In the genomic region with DNA sequence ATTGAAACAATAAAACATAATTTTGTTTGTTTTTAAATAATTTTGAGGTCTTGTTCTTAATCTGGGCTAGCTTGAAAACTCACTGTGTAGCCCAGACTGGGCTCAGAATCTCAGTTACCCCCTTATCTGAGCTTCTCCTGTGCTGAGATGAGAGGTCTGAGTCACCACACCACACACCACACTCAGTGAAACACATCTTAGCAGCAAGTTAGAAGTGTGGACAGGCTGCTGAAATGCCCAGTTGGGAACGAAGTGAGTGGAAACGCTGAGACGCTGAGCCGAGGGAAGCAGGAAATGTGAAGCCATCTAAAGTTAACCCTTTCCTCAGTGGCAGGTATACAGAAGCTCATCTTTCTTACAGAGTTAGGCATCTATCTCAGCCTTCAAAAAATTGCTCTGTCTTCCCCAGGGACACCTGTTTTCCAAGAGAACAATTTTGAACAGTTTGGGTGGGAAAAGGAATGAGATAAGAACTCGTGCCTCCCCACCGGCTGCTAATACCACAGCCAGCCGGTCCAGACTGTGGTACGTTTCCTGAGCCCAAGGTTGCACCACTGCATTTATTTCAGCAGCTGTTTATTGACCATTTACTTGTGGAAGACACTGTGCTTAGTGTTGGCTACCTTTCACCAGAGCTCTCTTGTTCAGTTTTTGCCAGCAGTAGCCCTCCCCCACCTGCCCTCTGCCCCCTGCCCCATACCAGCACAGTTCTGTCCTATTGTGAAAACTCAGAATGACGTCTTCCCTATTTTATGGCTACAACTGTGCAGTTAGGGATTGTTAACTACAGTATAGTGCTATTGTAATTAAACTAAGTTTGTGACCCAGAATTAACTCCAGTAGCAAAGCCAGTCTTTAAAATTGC, we compare ENCODE assay signal across 13 mouse cellular contexts. TPM values are rescaled to one million over a fixed set of nuclear protein-coding genes. Genes with fewer than 3 reads are reported as not detected.
DNase-seq lines count a peak whose midpoint lies in the region; ATAC-seq and TF ChIP-seq lines count a peak whose summit lies in the region.
"Had no signal": no experiment of that assay in that cellular context is flagged by ENCODE, and none has a peak within 500 bp of the region (broad histone marks: within the 10 kb centered on the region; RNA-seq: fewer than 3 reads in every experiment).

No protein-coding gene starts in this region.

- H3K4me3 ChIP-seq in midbrain, embryonic 11.5 days (ENCODE audit: low read depth, low read length) = no peak overlapping the region
- no peak overlapping the region for H3K4me3 ChIP-seq in midbrain, postnatal 0 days (ENCODE audit: low read depth, low read length)
- no peak overlapping the region for H3K4me3 ChIP-seq in limb, embryonic 14.5 days (replicated peaks; ENCODE audit: low read length)
- H3K4me3 ChIP-seq in forebrain, embryonic 14.5 days (ENCODE audit: low read depth, low read length) = no peak overlapping the region
- H3K4me3 ChIP-seq: neural tube, embryonic 12.5 days had no signal

- no peak overlapping the region for H3K27ac ChIP-seq in midbrain, embryonic 11.5 days (ENCODE audit: low read depth, low read length)
- H3K27ac ChIP-seq in midbrain, postnatal 0 days (ENCODE audit: low read depth, low read length) = no peak overlapping the region
- no peak overlapping the region for H3K27ac ChIP-seq in limb, embryonic 14.5 days (replicated peaks; ENCODE audit: low read depth, low read length)
- no peak overlapping the region for H3K27ac ChIP-seq in forebrain, embryonic 14.5 days (ENCODE audit: low read depth, low read length)
- H3K27ac ChIP-seq: macrophage; neural tube, embryonic 12.5 days had no signal

- DNase-seq in midbrain, embryonic 11.5 days (ENCODE audit: low spot score, missing footprints) = peak; percentile 49
- no peak for DNase-seq in midbrain, postnatal 0 days (ENCODE audit: low spot score)
- peak; percentile 62 for DNase-seq in fibroblast of lung, adult 2 months (ENCODE audit: low read depth)
- DNase-seq in limb, embryonic 14.5 days (ENCODE audit: low spot score) = peak; percentile 9
- peak; percentile 24 for DNase-seq in yolk sac, embryonic 10.5 days (ENCODE audit: low spot score)
- DNase-seq in forebrain, embryonic 14.5 days (ENCODE audit: low spot score) = no peak
- DNase-seq in right cerebral cortex, adult 2 months (ENCODE audit: low spot score in 2 of 2) = no peak
- DNase-seq: adrenal gland, postnatal 10 days; cerebellum, adult 11 months; kidney, postnatal 4 days; right cerebral cortex, postnatal 14 days had no signal

- ATAC-seq in midbrain, embryonic 11.5 days (ENCODE audit: low FRiP score) = no peak
- no peak for ATAC-seq in midbrain, postnatal 0 days (ENCODE audit: low FRiP score)
- ATAC-seq in limb, embryonic 14.5 days (ENCODE audit: low FRiP score, low read depth) = no peak
- ATAC-seq in forebrain, embryonic 14.5 days = no peak

- WGBS in midbrain, embryonic 11.5 days = 46% methylated on average over 9 of the region's 9 CpGs
- 49% methylated on average over 9 of the region's 9 CpGs for WGBS in midbrain, postnatal 0 days
- 29% methylated on average over 9 of the region's 9 CpGs for WGBS in limb, embryonic 14.5 days
- WGBS in forebrain, embryonic 14.5 days = 39% methylated on average over 9 of the region's 9 CpGs

- TF ChIP-seq POLR2A in limb, embryonic 14.5 days (IDR thresholded peaks at IDR 0.05; ENCODE audit: borderline replicate concordance, extremely low read depth, insufficient read depth, insufficient read length) = no peak

- H3K9me3 ChIP-seq in midbrain, embryonic 11.5 days (ENCODE audit: control insufficient read depth, low read length) = no peaks in the 10 kb centered on the region
- no peaks in the 10 kb centered on the region for H3K9me3 ChIP-seq in midbrain, postnatal 0 days (ENCODE audit: low read length)
- no peaks in the 10 kb centered on the region for H3K9me3 ChIP-seq in limb, embryonic 14.5 days (ENCODE audit: control insufficient read depth, low read length)
- no peaks in the 10 kb centered on the region for H3K9me3 ChIP-seq in forebrain, embryonic 14.5 days (replicated peaks; ENCODE audit: control insufficient read depth, low read length)
- H3K9me3 ChIP-seq: neural tube, embryonic 12.5 days had no signal

- no peaks in the 10 kb centered on the region for H3K36me3 ChIP-seq in midbrain, embryonic 11.5 days (ENCODE audit: control insufficient read depth, insufficient read depth, low read length)
- no peaks in the 10 kb centered on the region for H3K36me3 ChIP-seq in midbrain, postnatal 0 days (ENCODE audit: insufficient read depth, low read length)
- no peaks in the 10 kb centered on the region for H3K36me3 ChIP-seq in limb, embryonic 14.5 days (ENCODE audit: control insufficient read depth, insufficient read depth, low read length)
- H3K36me3 ChIP-seq in forebrain, embryonic 14.5 days (ENCODE audit: control insufficient read depth, insufficient read depth, low read length) = no peaks in the 10 kb centered on the region
- H3K36me3 ChIP-seq: neural tube, embryonic 12.5 days had no signal

- no peak for TF ChIP-seq CTCF in midbrain, postnatal 0 days (IDR thresholded peaks at IDR 0.05)

- no peaks in the 10 kb centered on the region for H3K4me1 ChIP-seq in midbrain, embryonic 11.5 days (ENCODE audit: control insufficient read depth, insufficient read depth, low read length)
- no peaks in the 10 kb centered on the region for H3K4me1 ChIP-seq in midbrain, postnatal 0 days (ENCODE audit: insufficient read depth, low read length)
- 0 out of 2 replicates have a peak, but pooled peaks cover 2% of the 10 kb centered on the region for H3K4me1 ChIP-seq in limb, embryonic 14.5 days (ENCODE audit: control insufficient read depth, insufficient read depth, low read length)
- peaks cover 8% of the 10 kb centered on the region; the same call in 1 of the 2 replicates for H3K4me1 ChIP-seq in forebrain, embryonic 14.5 days (ENCODE audit: control insufficient read depth, insufficient read depth, low read length)

- no peaks in the 10 kb centered on the region for H3K27me3 ChIP-seq in midbrain, embryonic 11.5 days (ENCODE audit: control insufficient read depth, insufficient read depth, low read length)
- no peaks in the 10 kb centered on the region for H3K27me3 ChIP-seq in midbrain, postnatal 0 days (ENCODE audit: insufficient read depth, low read length)
- no peaks in the 10 kb centered on the region for H3K27me3 ChIP-seq in limb, embryonic 14.5 days (ENCODE audit: control insufficient read depth, insufficient read depth, low read length)
- H3K27me3 ChIP-seq in forebrain, embryonic 14.5 days (replicated peaks; ENCODE audit: control insufficient read depth, insufficient read depth, low read length) = no peaks in the 10 kb centered on the region
- H3K27me3 ChIP-seq: neural tube, embryonic 12.5 days had no signal

- no peak overlapping the region for H3K4me2 ChIP-seq in midbrain, embryonic 11.5 days
- no peak overlapping the region for H3K4me2 ChIP-seq in midbrain, postnatal 0 days (ENCODE audit: low read depth, low read length, poor library complexity, severe bottlenecking)
- no peak overlapping the region for H3K4me2 ChIP-seq in limb, embryonic 14.5 days (replicated peaks; ENCODE audit: low read depth, low read length, severe bottlenecking)
- H3K4me2 ChIP-seq in forebrain, embryonic 14.5 days (ENCODE audit: low read length) = no peak overlapping the region
- H3K4me2 ChIP-seq: neural tube, embryonic 12.5 days had no signal

- H3K9ac ChIP-seq in midbrain, embryonic 11.5 days (ENCODE audit: low read length) = no peak overlapping the region
- no peak overlapping the region for H3K9ac ChIP-seq in midbrain, postnatal 0 days (replicated peaks; ENCODE audit: low read length, poor library complexity, severe bottlenecking)
- no peak overlapping the region for H3K9ac ChIP-seq in limb, embryonic 14.5 days (ENCODE audit: low read depth, low read length, severe bottlenecking)
- H3K9ac ChIP-seq in forebrain, embryonic 14.5 days (ENCODE audit: low read length) = no peak overlapping the region
- H3K9ac ChIP-seq: neural tube, embryonic 12.5 days had no signal

RNA-seq across cellular contexts. Expression of a gene that starts 17.8 kb away (rescaled TPM):
- polyA plus RNA-seq in midbrain, embryonic 11.5 days (2014; fragmentation: Nextera tagmentation; extraction: Ambion mirVana) = 234 and 249 TPM in 2 replicates
- 162 and 214 TPM in 2 replicates for total RNA-seq in midbrain, postnatal 0 days (2014; rRNA removed)
- 333 and 348 TPM in 2 replicates for polyA plus RNA-seq in midbrain, postnatal 0 days (2015; fragmentation: Nextera tagmentation; extraction: Ambion mirVana)
- polyA plus RNA-seq in limb, embryonic 14.5 days (2012; rRNA removed) = 154 and 408 TPM in 2 replicates
- polyA plus RNA-seq in limb, embryonic 14.5 days (2014; fragmentation: Nextera tagmentation; extraction: Ambion mirVana) = 242 and 250 TPM in 2 replicates
- polyA plus RNA-seq in forebrain, embryonic 14.5 days (2014; fragmentation: Nextera tagmentation; extraction: Ambion mirVana) = 291 and 302 TPM in 2 replicates

Comparison
In these comparisons a context has a peak if more than half of its experiments do, and no peak if none do; other contexts are left out.
1. DNase-seq: peak in midbrain, embryonic 11.5 days (single experiment), fibroblast of lung, adult 2 months (single experiment), limb, embryonic 14.5 days (single experiment) and yolk sac, embryonic 10.5 days (single experiment); none in midbrain, postnatal 0 days (single experiment), forebrain, embryonic 14.5 days (single experiment) and right cerebral cortex, adult 2 months (0 of 2).